Mouse (Mus musculus) liver, embryonic 11.5 days (tissue): ENCODE measurements around the gene Exoc3l2. TPM values are rescaled to one million over a fixed set of nuclear protein-coding genes. Genes with fewer than 3 reads are reported as not detected.

Source experiments
- ATAC-seq: fragments of 200-750 bp; cut with Nextera tagmentation; replicated peaks from 2 replicates; pipeline ENCODE4 v1.8.0; 2017; ENCODE audit warnings: moderate number of reproducible peaks, mild to moderate bottlenecking, moderate TSS enrichment, moderate library complexity; ENCODE audit not compliant: low FRiP score
- DNase-seq: peaks from one replicate; pipeline ENCODE4 v3.0.0-alpha.2; 2017; ENCODE audit warnings: low spot score
- H3K27ac ChIP-seq: fragments of 300-500 bp; sonication (generic); 2 replicates; pipeline ENCODE4 v1.5.1; 2014; ENCODE audit warnings: mild to moderate bottlenecking, low read depth, low read length, control low read depth
- H3K27me3 ChIP-seq: fragments of 300-500 bp; sonication (generic); replicated peaks from 2 replicates; pipeline ENCODE4 v1.6.1; 2014; ENCODE audit warnings: low read length, mixed read lengths; ENCODE audit not compliant: control insufficient read depth, insufficient read depth
- H3K36me3 ChIP-seq: fragments of 300-500 bp; sonication (generic); 2 replicates; pipeline ENCODE4 v1.6.1; 2014; ENCODE audit warnings: mild to moderate bottlenecking, low read length, moderate library complexity, mixed read lengths; ENCODE audit not compliant: control insufficient read depth, insufficient read depth
- H3K4me1 ChIP-seq: fragments of 300-500 bp; sonication (generic); replicated peaks from 2 replicates; pipeline ENCODE4 v1.6.1; 2014; ENCODE audit warnings: low read length, mixed read lengths; ENCODE audit not compliant: control insufficient read depth, insufficient read depth
- H3K4me2 ChIP-seq: fragments of 300-500 bp; sonication (generic); 2 replicates; pipeline ENCODE4 v1.6.1; 2014; ENCODE audit warnings: mild to moderate bottlenecking, control low read depth, moderate library complexity
- H3K4me3 ChIP-seq: fragments of 300-500 bp; sonication (generic); 2 replicates; pipeline ENCODE4 v1.5.1; 2014; ENCODE audit warnings: low read depth, low read length, control low read depth
- H3K9ac ChIP-seq: fragments of 300-500 bp; sonication (generic); 2 replicates; pipeline ENCODE4 v1.6.1; 2014; ENCODE audit warnings: low read depth, low read length, control low read depth
- H3K9me3 ChIP-seq: fragments of 300-500 bp; sonication (generic); 2 replicates; pipeline ENCODE4 v1.6.1; 2016; ENCODE audit warnings: low read length, inconsistent platforms, mixed read lengths; ENCODE audit not compliant: control insufficient read depth
- WGBS: fragments of 180-500 bp; shearing (Covaris S2); extraction: QIAGEN DNeasy Blood & Tissue Kit; methylation state at CpG from one replicate; pipeline ENCODE4 v1.1.7; 2014; 5-methylcytosine and 5-hydroxymethylcytosine counted together
- polyA plus RNA-seq: library from polyadenylated mRNA; unstranded; fragments of >200 nt; fragmentation: Nextera tagmentation; extraction: Ambion mirVana; gene quantifications from 2 replicates; pipeline ENCODE4 v1.2.1, GENCODE M21; 2014

The Exoc3l2 gene
- polyA plus RNA-seq, 1 experiment from 2014 or later = 5.6 TPM

DNA sequence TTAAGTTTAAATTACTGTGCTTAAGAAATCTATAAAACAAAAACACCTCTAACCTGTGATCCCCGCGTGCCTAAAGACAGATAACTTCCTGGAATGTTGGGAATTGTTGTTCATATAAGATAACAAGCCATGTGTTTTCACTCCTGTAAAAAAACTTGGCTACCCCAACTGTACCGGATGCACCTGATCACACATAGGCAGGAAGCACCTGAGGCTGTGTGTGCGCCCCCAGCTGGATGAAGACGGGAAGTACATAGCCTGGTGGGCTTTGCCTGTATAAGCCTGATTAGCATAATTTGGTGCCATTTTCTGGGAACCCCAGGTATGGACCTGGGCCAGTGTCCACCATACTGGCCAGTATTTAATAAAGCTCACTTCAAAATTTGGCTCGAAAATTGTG, 80.5 kb downstream of the Exoc3l2 start:
- WGBS = 53% methylated on average over 6 of the region's 6 CpGs
- H3K9ac ChIP-seq = no peak overlapping the region
- H3K27ac ChIP-seq = no peak overlapping the region
- ATAC-seq (no peak), DNase-seq (no peak)
- no peak overlapping the region for H3K4me3 ChIP-seq
- no peaks in the 10 kb centered on the region for H3K9me3 ChIP-seq
- H3K27me3 ChIP-seq = no peaks in the 10 kb centered on the region
- no peak overlapping the region for H3K4me2 ChIP-seq
- H3K36me3 ChIP-seq = no peaks in the 10 kb centered on the region
- H3K4me1 ChIP-seq = peaks cover 12% of the 10 kb centered on the region; the same call in 1 of the 2 replicates

DNA sequence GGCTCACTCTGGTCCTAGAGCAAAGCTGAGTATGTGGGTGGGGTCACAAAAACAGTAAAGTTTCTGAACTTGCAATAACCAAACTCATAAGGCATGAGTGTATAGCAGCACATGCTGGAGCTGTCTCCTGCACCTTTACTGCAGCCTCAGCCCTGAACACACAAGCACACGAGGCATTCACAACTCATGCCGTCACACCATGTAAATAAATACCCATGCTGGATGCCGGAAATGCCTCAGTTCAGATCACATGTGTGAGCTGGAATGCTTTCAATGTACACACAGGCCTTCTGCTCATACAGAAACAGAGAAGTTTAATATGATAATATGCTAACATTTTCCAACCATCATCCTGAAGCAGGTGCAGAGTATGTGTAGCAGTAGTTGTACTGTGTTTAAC, 82.9 kb downstream of the Exoc3l2 start:
- Histone ChIP-seq H3K36me3 (no peaks in the 10 kb centered on the region), H3K27me3 (no peaks in the 10 kb centered on the region), H3K27ac (no peak overlapping the region), H3K4me1 (peaks cover 12% of the 10 kb centered on the region; the same call in 1 of the 2 replicates), H3K4me3 (no peak overlapping the region), H3K9me3 (no peaks in the 10 kb centered on the region), H3K9ac (no peak overlapping the region), H3K4me2 (no peak overlapping the region)
- DNase-seq (no peak), ATAC-seq (no peak)
- WGBS = 60% methylated on average over 3 of the region's 3 CpGs

Other genes with a start within 250 kb of the Exoc3l2 start
- gene Opa3, start 235.0 kb upstream of the Exoc3l2 start, polyA plus RNA-seq = 31.6 and 33.9 TPM in 2 replicates
- gene Vasp, start 191.5 kb upstream of the Exoc3l2 start, polyA plus RNA-seq = 85.9 and 87.5 TPM in 2 replicates
- gene Ppm1n, start 183.3 kb upstream of the Exoc3l2 start, polyA plus RNA-seq = not detected in 2 replicates
- gene Rtn2, start 180.7 kb upstream of the Exoc3l2 start, polyA plus RNA-seq = 8.2 and 11.1 TPM in 2 replicates
- 0.07 TPM in 1 of 2 replicates, not detected in the other for gene Fosb, start 153.3 kb upstream of the Exoc3l2 start, polyA plus RNA-seq
- 46.4 and 46.8 TPM in 2 replicates for gene Ercc1, start 118.6 kb upstream of the Exoc3l2 start, polyA plus RNA-seq
- gene Cd3eap, start 103.8 kb upstream of the Exoc3l2 start, polyA plus RNA-seq = 28.7 and 30.2 TPM in 2 replicates
- 3.9 and 4.2 TPM in 2 replicates for gene Ppp1r13l, start 103.6 kb upstream of the Exoc3l2 start, polyA plus RNA-seq
- 14.0 and 15.6 TPM in 2 replicates for gene Ercc2, start 81.3 kb upstream of the Exoc3l2 start, polyA plus RNA-seq
- 0.71 and 0.99 TPM in 2 replicates for gene Klc3, start 59.2 kb upstream of the Exoc3l2 start, polyA plus RNA-seq
- 0.34 and 0.40 TPM in 2 replicates for gene Ckm, start 58.6 kb upstream of the Exoc3l2 start, polyA plus RNA-seq
- gene Mark4, start 4.5 kb upstream of the Exoc3l2 start, polyA plus RNA-seq = 6.7 and 7.7 TPM in 2 replicates
- gene Bloc1s3, start 45.0 kb downstream of the Exoc3l2 start, polyA plus RNA-seq = 2.0 and 2.1 TPM in 2 replicates
- gene Trappc6a, start 45.1 kb downstream of the Exoc3l2 start, polyA plus RNA-seq = 97.4 and 108 TPM in 2 replicates
- not detected in 2 replicates for gene Nkpd1, start 54.5 kb downstream of the Exoc3l2 start, polyA plus RNA-seq
- 2.9 and 3.1 TPM in 2 replicates for gene Ppp1r37, start 99.7 kb downstream of the Exoc3l2 start, polyA plus RNA-seq
- 2.3 and 2.4 TPM in 2 replicates for gene Zfp296, start 114.0 kb downstream of the Exoc3l2 start, polyA plus RNA-seq
- 133 and 142 TPM in 2 replicates for gene Gemin7, start 114.3 kb downstream of the Exoc3l2 start, polyA plus RNA-seq
- gene Clasrp, start 141.2 kb downstream of the Exoc3l2 start, polyA plus RNA-seq = 33.4 and 45.5 TPM in 2 replicates
- gene Relb, start 166.1 kb downstream of the Exoc3l2 start, polyA plus RNA-seq = 2.0 and 2.3 TPM in 2 replicates
- 89.9 and 94.9 TPM in 2 replicates for gene Clptm1, start 201.7 kb downstream of the Exoc3l2 start, polyA plus RNA-seq
- 235 and 244 TPM in 2 replicates for gene Apoc2, start 214.6 kb downstream of the Exoc3l2 start, polyA plus RNA-seq
- not detected in 2 replicates for gene Gm44805, start 218.1 kb downstream of the Exoc3l2 start, polyA plus RNA-seq
- 4.8 and 5.4 TPM in 2 replicates for gene Apoc4, start 218.1 kb downstream of the Exoc3l2 start, polyA plus RNA-seq
- 173 and 199 TPM in 2 replicates for gene Apoc1, start 229.3 kb downstream of the Exoc3l2 start, polyA plus RNA-seq
- gene Apoe, start 235.9 kb downstream of the Exoc3l2 start, polyA plus RNA-seq = 1,439 and 1,470 TPM in 2 replicates